28 mouse cellular contexts compared by ENCODE assay signal in genomic region chrX:18239572-18239971, GRCm38 (mm10).
DNase-seq lines count a peak whose midpoint lies in the region; ATAC-seq and TF ChIP-seq lines count a peak whose summit lies in the region.
"Had no signal": no experiment of that assay in that cellular context is flagged by ENCODE, and none has a peak within 500 bp of the region (broad histone marks: within the 10 kb centered on the region; RNA-seq: fewer than 3 reads in every experiment).

No protein-coding gene starts in this region.

- no peak overlapping the region for H3K4me3 ChIP-seq in lung, adult 2 months (replicated peaks; ENCODE audit: extremely low read depth, low read depth, low read length)
- H3K4me3 ChIP-seq in MEL (ENCODE audit: control insufficient read depth in 1 of 2, insufficient read depth in 1 of 2, low read depth in 2 of 2, low read length in 2 of 2): no peak overlapping the region
- H3K4me3 ChIP-seq: forebrain, embryonic 10.5 days; forebrain, embryonic 13.5 days; heart, embryonic 12.5 days; heart, embryonic 15.5 days; hindbrain, embryonic 10.5 days; hindbrain, embryonic 13.5 days; intestine, embryonic 15.5 days had no signal

- no peaks in the 10 kb centered on the region for H3K4me1 ChIP-seq in lung, adult 2 months (ENCODE audit: control insufficient read depth, insufficient read depth, low read length)
- H3K4me1 ChIP-seq in MEL (ENCODE audit: control insufficient read depth in 1 of 2, insufficient read depth in 2 of 2, low read length in 2 of 2): no peaks in the 10 kb centered on the region
- H3K4me1 ChIP-seq: forebrain, embryonic 10.5 days; forebrain, embryonic 13.5 days; heart, embryonic 12.5 days; heart, embryonic 15.5 days; hindbrain, embryonic 10.5 days; hindbrain, embryonic 13.5 days; intestine, embryonic 15.5 days had no signal

- TF ChIP-seq CTCF in lung, adult 2 months (IDR thresholded peaks at IDR 0.05; ENCODE audit: insufficient read depth, low read length): no peak
- TF ChIP-seq CTCF in MEL (IDR thresholded peaks at IDR 0.05 in 2 of 3, conservative IDR thresholded peaks at IDR 0.05 in 1 of 3; ENCODE audit: control insufficient read depth in 1 of 3, insufficient read depth in 1 of 3, low read depth in 2 of 3, low read length in 3 of 3, poor library complexity in 1 of 3, severe bottlenecking in 1 of 3): no peak

- no peaks in the 10 kb centered on the region for H3K9me3 ChIP-seq in MEL (replicated peaks; ENCODE audit: insufficient read depth, low read length)
- H3K9me3 ChIP-seq: forebrain, embryonic 10.5 days; forebrain, embryonic 13.5 days; heart, embryonic 12.5 days; heart, embryonic 15.5 days; hindbrain, embryonic 10.5 days; hindbrain, embryonic 13.5 days; intestine, embryonic 15.5 days had no signal

- no peaks in the 10 kb centered on the region for H3K79me2 ChIP-seq in MEL (ENCODE audit: control insufficient read depth, insufficient read depth, low read length, poor library complexity)

- ATAC-seq in granulocyte monocyte progenitor cell, adult 5-6 weeks (replicated peaks; ENCODE audit: poor library complexity, severe bottlenecking): peak; percentile 70
- 0 out of 2 replicates have a peak, but pooled peaks have one; percentile 31 for ATAC-seq in monocyte, adult 5-6 weeks (replicated peaks; ENCODE audit: insufficient number of reproducible peaks, low FRiP score, low TSS enrichment, poor library complexity, severe bottlenecking)
- ATAC-seq: forebrain, embryonic 13.5 days; forebrain, embryonic 16.5 days; hindbrain, embryonic 16.5 days; intestine, embryonic 15.5 days; Patski had no signal

- no peak for TF ChIP-seq RAD21 in MEL (IDR thresholded peaks at IDR 0.05; ENCODE audit: low read depth, low read length)

- no peak for TF ChIP-seq POLR2A in lung, adult 2 months (IDR thresholded peaks at IDR 0.05; ENCODE audit: borderline replicate concordance, extremely low read depth, low read depth, low read length)
- TF ChIP-seq POLR2A in MEL (IDR thresholded peaks at IDR 0.05; ENCODE audit: control insufficient read depth in 1 of 2, insufficient read depth in 1 of 2, low read depth in 1 of 2, low read length in 2 of 2, poor library complexity in 1 of 2): no peak

- H3K36me3 ChIP-seq in MEL (ENCODE audit: control insufficient read depth in 1 of 2, insufficient read depth in 2 of 2, low read length in 2 of 2): peaks cover 0 to 1% of the 10 kb centered on the region in 2 experiments; a peak in 2 of 4 replicates
- H3K36me3 ChIP-seq: intestine, embryonic 15.5 days had no signal

- peak; percentile 16 for DNase-seq in lung, postnatal 36 days
- DNase-seq in lung, adult 2 months: no peak
- DNase-seq in MEL (ENCODE audit: low read depth, low spot score): peak; percentile 25
- no peak for DNase-seq in cerebellum, postnatal 25 days
- no peak for DNase-seq in right cerebral cortex, adult 18-20 months
- no peak for DNase-seq in right cerebral cortex, adult 2 months (ENCODE audit: low spot score in 2 of 2)
- DNase-seq: adrenal gland, postnatal 10 days; adrenal gland, postnatal 36 days; B cell, adult 2 months; cerebellum, adult 2 months; cerebellum, adult 9-11 months; cerebellum, postnatal 36 days; gastrocnemius, postnatal 10 days; heart, adult 18-20 months; heart, postnatal 10 days; heart, postnatal 36 days had no signal

- H3K9ac ChIP-seq in MEL (ENCODE audit: control insufficient read depth, low read depth, low read length, poor library complexity, severe bottlenecking): no peak overlapping the region
- H3K9ac ChIP-seq: forebrain, embryonic 13.5 days; heart, embryonic 12.5 days; heart, embryonic 15.5 days; hindbrain, embryonic 13.5 days; intestine, embryonic 15.5 days had no signal

- 77% methylated on average over 1 of the region's 1 CpGs for WGBS in lung, adult 2 months

- H3K27ac ChIP-seq in MEL (ENCODE audit: control insufficient read depth, low read depth, low read length): no peak overlapping the region
- H3K27ac ChIP-seq: forebrain, embryonic 10.5 days; forebrain, embryonic 13.5 days; heart, embryonic 15.5 days; hindbrain, embryonic 10.5 days; hindbrain, embryonic 13.5 days; intestine, embryonic 15.5 days had no signal

- no peaks in the 10 kb centered on the region for H3K27me3 ChIP-seq in MEL (ENCODE audit: control insufficient read depth in 1 of 2, insufficient read depth in 2 of 2, low read length in 2 of 2)
- H3K27me3 ChIP-seq: forebrain, embryonic 13.5 days; heart, embryonic 12.5 days; heart, embryonic 15.5 days; hindbrain, embryonic 13.5 days; intestine, embryonic 15.5 days; Patski had no signal

- no peak for TF ChIP-seq EP300 in MEL (IDR thresholded peaks at IDR 0.05; ENCODE audit: low read depth in 1 of 2, low read length in 2 of 2)

TF ChIP-seq in MEL, 35 proteins besides CTCF, POLR2A, EP300 and RAD21:
- TF ChIP-seq MXI1 (IDR thresholded peaks at IDR 0.05; ENCODE audit: low read depth, low read length) (no peak), E2F4 (IDR thresholded peaks at IDR 0.05; ENCODE audit: borderline replicate concordance, low read depth, low read length) (no peak), UBTF (IDR thresholded peaks at IDR 0.05; ENCODE audit: borderline replicate concordance, insufficient read depth, low read depth, low read length) (no peak), NELFE (IDR thresholded peaks at IDR 0.05; ENCODE audit: low read depth, low read length) (no peak), MYC (IDR thresholded peaks at IDR 0.05; ENCODE audit: low read depth, low read length) (no peak), GATA1 (IDR thresholded peaks at IDR 0.05; ENCODE audit: low read depth, low read length) (no peak), RCOR1 (IDR thresholded peaks at IDR 0.05; ENCODE audit: low read depth, low read length) (no peak), POLR2AphosphoS2 (IDR thresholded peaks at IDR 0.05; ENCODE audit: low read length) (no peak), BHLHE40 (IDR thresholded peaks at IDR 0.05; ENCODE audit: borderline replicate concordance, low read depth, low read length) (no peak), HCFC1 (IDR thresholded peaks at IDR 0.05; ENCODE audit: low read depth, low read length) (no peak), NRF1 (IDR thresholded peaks at IDR 0.05; ENCODE audit: insufficient read depth, low read depth, low read length, poor library complexity, severe bottlenecking) (no peak), MEF2A (IDR thresholded peaks at IDR 0.05; ENCODE audit: extremely low read depth, insufficient replicate concordance, low read depth, low read length, poor library complexity, severe bottlenecking) (no peak), TCF12 (IDR thresholded peaks at IDR 0.05; ENCODE audit: low read depth, low read length) (no peak), MAX (IDR thresholded peaks at IDR 0.05; ENCODE audit: low read length) (no peak), USF1 (IDR thresholded peaks at IDR 0.05; ENCODE audit: low read depth, low read length) (no peak), ZNF384 (IDR thresholded peaks at IDR 0.05; ENCODE audit: low read depth, low read length) (no peak), ETS1 (IDR thresholded peaks at IDR 0.05; ENCODE audit: low read depth, low read length) (no peak), MAZ (IDR thresholded peaks at IDR 0.05; ENCODE audit: low read depth, low read length) (no peak), CHD2 (IDR thresholded peaks at IDR 0.05; ENCODE audit: low read length) (no peak), MAFK (IDR thresholded peaks at IDR 0.05; ENCODE audit: borderline replicate concordance, low read depth, low read length) (no peak)
TF ChIP-seq in MEL: peak in this region for 0.

Comparison
In these comparisons a context has a peak if more than half of its experiments do, and no peak if none do; other contexts are left out.
1. DNase-seq: peak in lung, postnatal 36 days (single experiment) and MEL (single experiment); none in lung, adult 2 months (single experiment), cerebellum, postnatal 25 days (0 of 2), right cerebral cortex, adult 18-20 months (single experiment) and right cerebral cortex, adult 2 months (0 of 2).